In genomic region chr8:69954642-69955041, GRCm38 (mm10) we compare ENCODE assay signal across 15 mouse cellular contexts. TPM values are rescaled to one million over a fixed set of nuclear protein-coding genes. Genes with fewer than 3 reads are reported as not detected.
"Had no signal": no experiment of that assay in that cellular context is flagged by ENCODE, and none has a peak within 500 bp of the region (broad histone marks: within the 10 kb centered on the region; RNA-seq: fewer than 3 reads in every experiment).

No protein-coding gene starts in this region.

- H3K4me2 ChIP-seq: liver, embryonic 12.5 days; lung, embryonic 15.5 days; neural tube, embryonic 15.5 days had no signal

- H3K9ac ChIP-seq: liver, embryonic 12.5 days; lung, embryonic 15.5 days; neural tube, embryonic 15.5 days had no signal

- ATAC-seq: liver, embryonic 12.5 days had no signal

- H3K27me3 ChIP-seq: liver, embryonic 12.5 days; lung, embryonic 15.5 days; neural tube, embryonic 15.5 days had no signal

- H3K4me3 ChIP-seq: left cerebral cortex, adult 2 months; limb, embryonic 10.5 days; liver, embryonic 12.5 days; lung, embryonic 15.5 days; midbrain, embryonic 10.5 days; myocyte; neural tube, embryonic 15.5 days had no signal

- H3K27ac ChIP-seq: left cerebral cortex, adult 2 months; limb, embryonic 10.5 days; liver, embryonic 12.5 days; lung, embryonic 15.5 days; macrophage; midbrain, embryonic 10.5 days; neural tube, embryonic 15.5 days had no signal

- H3K9me3 ChIP-seq: limb, embryonic 10.5 days; liver, embryonic 12.5 days; lung, embryonic 15.5 days; midbrain, embryonic 10.5 days; neural tube, embryonic 15.5 days had no signal

- DNase-seq: kidney, adult 8-10 months; lung, postnatal 14 days; midbrain, embryonic 14.5 days; right cerebral cortex, adult 18-20 months; right cerebral cortex, postnatal 25 days; thymus, adult 18-20 months; thymus, postnatal 14 days had no signal

- H3K36me3 ChIP-seq: neural tube, embryonic 15.5 days had no signal

RNA-seq across cellular contexts. Expression of gene Yjefn3, which starts 52.1 kb away (rescaled TPM):
- polyA plus RNA-seq: macrophage had no signal
